Mouse (Mus musculus): ENCODE data around the gene Tspan14. TPM values are rescaled to one million over a fixed set of nuclear protein-coding genes. Genes with fewer than 3 reads are reported as not detected.
A peak's percentile ranks its signal among the peaks of the same experiment; 100 is the strongest.

Tspan14 gene
- total RNA-seq (2014; rRNA removed) = 13.3 and 15.4 TPM in 2 replicates
- 28.5 and 30.4 TPM in 2 replicates for polyA plus RNA-seq (2012; rRNA removed)

- peak within 1 kb of the TSS; percentile 83 for H3K27ac ChIP-seq (replicated peaks; ENCODE audit: insufficient read depth, low read depth, low read length)
- WGBS = under 1% methylated on average over 53 of the region's 54 CpGs
- peak within 1 kb of the TSS; percentile 82 for H3K4me3 ChIP-seq (ENCODE audit: insufficient read depth, low read depth, low read length)
- H3K36me3 ChIP-seq (ENCODE audit: control insufficient read depth, insufficient read depth, low read length) = no peaks in the 10 kb centered on the region
- peak within 1 kb of the TSS; percentile 95 for H3K9ac ChIP-seq (ENCODE audit: low read depth, low read length)
- no peaks in the 10 kb centered on the region for H3K27me3 ChIP-seq (ENCODE audit: control insufficient read depth, insufficient read depth, low read length)
- TF ChIP-seq CTCF (IDR thresholded peaks at IDR 0.05; ENCODE audit: low read depth, low read length) = no peak
- TF ChIP-seq POLR2A (IDR thresholded peaks at IDR 0.05; ENCODE audit: extremely low read depth, insufficient read depth, low read length) = peak; percentile 84
- peaks cover 26% of the 10 kb centered on the region; the same call in 1 of the 2 replicates for H3K79me2 ChIP-seq (ENCODE audit: control insufficient read depth, insufficient read depth, low read length)
- no peak for DNase-seq (ENCODE audit: extremely low read depth, low read depth, low spot score)
- peaks cover 27% of the 10 kb centered on the region for H3K4me1 ChIP-seq (ENCODE audit: control insufficient read depth, insufficient read depth, low read length)
Observed at GRCm38 (mm10) chr14:40966392-40966861, at the start of gene Tspan14. Tspan14 (minus strand) TSS chr14:40966807.

GRCm38 (mm10) chr14:41014701-41015240 is 48.2 kb upstream of the Tspan14 start:
- no peak overlapping the region for H3K4me3 ChIP-seq (ENCODE audit: insufficient read depth, low read depth, low read length)
- TF ChIP-seq POLR2A (IDR thresholded peaks at IDR 0.05; ENCODE audit: extremely low read depth, insufficient read depth, low read length) (no peak), CTCF (IDR thresholded peaks at IDR 0.05; ENCODE audit: low read depth, low read length) (no peak)
- no peaks in the 10 kb centered on the region for H3K36me3 ChIP-seq (ENCODE audit: control insufficient read depth, insufficient read depth, low read length)
- H3K27ac ChIP-seq (replicated peaks; ENCODE audit: insufficient read depth, low read depth, low read length) = no peak overlapping the region
- H3K79me2 ChIP-seq (ENCODE audit: control insufficient read depth, insufficient read depth, low read length) = no peaks in the 10 kb centered on the region
- WGBS = 48% methylated on average over 5 of the region's 5 CpGs
- no peak overlapping the region for H3K9ac ChIP-seq (ENCODE audit: low read depth, low read length)
- no peaks in the 10 kb centered on the region for H3K27me3 ChIP-seq (ENCODE audit: control insufficient read depth, insufficient read depth, low read length)
- no peak for DNase-seq (ENCODE audit: extremely low read depth, low read depth, low spot score)
- H3K4me1 ChIP-seq (ENCODE audit: control insufficient read depth, insufficient read depth, low read length) = peaks cover 8% of the 10 kb centered on the region; the same call in 1 of the 2 replicates

- Histone ChIP-seq H3K27ac (replicated peaks; ENCODE audit: insufficient read depth, low read depth, low read length) (peak within 1 kb of the TSS; percentile 52), H3K4me1 (ENCODE audit: control insufficient read depth, insufficient read depth, low read length) (peaks cover 8% of the 10 kb centered on the region; the same call in 1 of the 2 replicates), H3K9ac (ENCODE audit: low read depth, low read length) (peak within 1 kb of the TSS; percentile 82), H3K79me2 (ENCODE audit: control insufficient read depth, insufficient read depth, low read length) (no peaks in the 10 kb centered on the region), H3K4me3 (ENCODE audit: insufficient read depth, low read depth, low read length) (peak within 1 kb of the TSS; percentile 76), H3K27me3 (ENCODE audit: control insufficient read depth, insufficient read depth, low read length) (no peaks in the 10 kb centered on the region), H3K36me3 (ENCODE audit: control insufficient read depth, insufficient read depth, low read length) (no peaks in the 10 kb centered on the region)
- TF ChIP-seq CTCF (IDR thresholded peaks at IDR 0.05; ENCODE audit: low read depth, low read length) (no peak), POLR2A (IDR thresholded peaks at IDR 0.05; ENCODE audit: extremely low read depth, insufficient read depth, low read length) (peak; percentile 73)
- 6% methylated on average over 32 of the region's 32 CpGs for WGBS
- DNase-seq (ENCODE audit: extremely low read depth, low read depth, low spot score) = peak; percentile 81
Observed at GRCm38 (mm10) chr14:41013630-41014613, 47.3 kb upstream of the Tspan14 start, which contains the start of gene Fam213a. Fam213a (minus strand) TSS chr14:41013788.

- no peaks in the 10 kb centered on the region for H3K36me3 ChIP-seq (ENCODE audit: control insufficient read depth, insufficient read depth, low read length)
- peak overlapping the region; percentile 82 for H3K9ac ChIP-seq (ENCODE audit: low read depth, low read length)
- H3K4me1 ChIP-seq (ENCODE audit: control insufficient read depth, insufficient read depth, low read length) = peaks cover 9% of the 10 kb centered on the region; the same call in 1 of the 2 replicates
- TF ChIP-seq POLR2A (IDR thresholded peaks at IDR 0.05; ENCODE audit: extremely low read depth, insufficient read depth, low read length) (no peak), CTCF (IDR thresholded peaks at IDR 0.05; ENCODE audit: low read depth, low read length) (no peak)
- 5% methylated on average over 9 of the region's 9 CpGs for WGBS
- peak overlapping the region; percentile 35 for H3K27ac ChIP-seq (replicated peaks; ENCODE audit: insufficient read depth, low read depth, low read length)
- no peaks in the 10 kb centered on the region for H3K79me2 ChIP-seq (ENCODE audit: control insufficient read depth, insufficient read depth, low read length)
- no peaks in the 10 kb centered on the region for H3K27me3 ChIP-seq (ENCODE audit: control insufficient read depth, insufficient read depth, low read length)
- DNase-seq (ENCODE audit: extremely low read depth, low read depth, low spot score) = peak; percentile 40
- H3K4me3 ChIP-seq (ENCODE audit: insufficient read depth, low read depth, low read length) = peak overlapping the region; percentile 76
Observed at GRCm38 (mm10) chr14:41013143-41013542, 46.5 kb upstream of the Tspan14 start.

GRCm38 (mm10) chr14:41011916-41012315 is 45.3 kb upstream of the Tspan14 start:
- Histone ChIP-seq H3K27ac (replicated peaks; ENCODE audit: insufficient read depth, low read depth, low read length) (no peak overlapping the region), H3K36me3 (ENCODE audit: control insufficient read depth, insufficient read depth, low read length) (no peaks in the 10 kb centered on the region), H3K79me2 (ENCODE audit: control insufficient read depth, insufficient read depth, low read length) (no peaks in the 10 kb centered on the region), H3K4me1 (ENCODE audit: control insufficient read depth, insufficient read depth, low read length) (peaks cover 11% of the 10 kb centered on the region; the same call in 1 of the 2 replicates), H3K9ac (ENCODE audit: low read depth, low read length) (no peak overlapping the region), H3K4me3 (ENCODE audit: insufficient read depth, low read depth, low read length) (no peak overlapping the region), H3K27me3 (ENCODE audit: control insufficient read depth, insufficient read depth, low read length) (no peaks in the 10 kb centered on the region)
- WGBS = 22% methylated on average over 3 of the region's 3 CpGs
- TF ChIP-seq POLR2A (IDR thresholded peaks at IDR 0.05; ENCODE audit: extremely low read depth, insufficient read depth, low read length) = no peak
- no peak for TF ChIP-seq CTCF (IDR thresholded peaks at IDR 0.05; ENCODE audit: low read depth, low read length)
- peak; percentile 72 for DNase-seq (ENCODE audit: extremely low read depth, low read depth, low spot score)
